Mouse (Mus musculus): Measurements from ENCODE around the gene Ankzf1.

DNA sequence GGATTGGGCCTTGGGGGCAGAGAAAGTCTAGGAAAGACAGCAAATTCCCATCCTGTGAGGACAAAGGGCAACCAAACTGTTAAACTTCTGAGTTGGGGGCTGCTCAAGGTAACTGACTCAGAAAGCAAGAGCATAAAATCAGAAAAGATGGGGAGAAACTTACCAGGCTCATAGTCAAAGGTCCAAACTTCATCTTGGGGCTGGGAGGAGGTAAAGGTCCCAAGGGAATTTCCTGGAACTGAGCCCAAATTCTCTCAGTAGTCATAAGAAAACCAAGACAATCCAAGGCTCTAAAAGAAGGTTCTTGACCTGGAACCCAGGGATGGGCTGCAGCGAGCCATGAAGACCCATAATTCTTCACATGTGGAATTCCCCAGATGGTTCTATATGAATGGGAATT is 9.3 kb downstream of the Ankzf1 start:
- TF ChIP-seq POLR2A (IDR thresholded peaks at IDR 0.05; ENCODE audit: insufficient read length, low read depth) (no peak), POLR2AphosphoS2 (IDR thresholded peaks at IDR 0.05; ENCODE audit: insufficient read length, low read depth) (no peak), USF1 (IDR thresholded peaks at IDR 0.05; ENCODE audit: low read depth) (no peak), MAX (IDR thresholded peaks at IDR 0.05; ENCODE audit: low read depth) (no peak), MYOG (IDR thresholded peaks at IDR 0.05; ENCODE audit: control insufficient read depth in 1 of 3, insufficient read depth in 1 of 3, insufficient read length in 2 of 3, low read depth in 2 of 3) (no peak)

Measured in myocyte (in vitro differentiated cells).